Mouse (Mus musculus) neural tube, embryonic 13.5 days (tissue): Measurements from ENCODE around the gene Ttc28. TPM values are rescaled to one million over a fixed set of nuclear protein-coding genes. Genes with fewer than 3 reads are reported as not detected.

Source experiments
- ATAC-seq: fragments of 200-750 bp; cut with Nextera tagmentation; 2 replicates; pipeline ENCODE4 v1.8.0; 2017; ENCODE audit warnings: low read depth, mild to moderate bottlenecking, moderate TSS enrichment, moderate library complexity
- H3K27ac ChIP-seq: fragments of 300-500 bp; sonication (generic); replicated peaks from 2 replicates; pipeline ENCODE4 v1.5.1; 2015; ENCODE audit warnings: moderate library complexity, mild to moderate bottlenecking, inconsistent platforms
- H3K27me3 ChIP-seq: fragments of 300-500 bp; sonication (generic); 2 replicates; pipeline ENCODE4 v1.6.1; 2015; ENCODE audit warnings: mild to moderate bottlenecking, inconsistent platforms
- H3K36me3 ChIP-seq: fragments of 300-500 bp; sonication (generic); 2 replicates; pipeline ENCODE4 v1.6.1; 2015; ENCODE audit warnings: mild to moderate bottlenecking, inconsistent platforms
- H3K4me1 ChIP-seq: fragments of 300-500 bp; sonication (generic); replicated peaks from 2 replicates; pipeline ENCODE4 v1.6.1; 2015; ENCODE audit warnings: inconsistent platforms
- H3K4me2 ChIP-seq: fragments of 300-500 bp; sonication (generic); 2 replicates; pipeline ENCODE4 v1.6.1; 2015; ENCODE audit warnings: inconsistent platforms, mild to moderate bottlenecking, moderate library complexity
- H3K4me3 ChIP-seq: fragments of 300-500 bp; sonication (generic); 2 replicates; pipeline ENCODE4 v1.5.1; 2015; ENCODE audit warnings: mild to moderate bottlenecking, inconsistent platforms
- H3K9ac ChIP-seq: fragments of 300-500 bp; sonication (generic); 2 replicates; pipeline ENCODE4 v1.6.1; 2015; ENCODE audit warnings: moderate library complexity, mild to moderate bottlenecking, inconsistent platforms
- H3K9me3 ChIP-seq: fragments of 300-500 bp; sonication (generic); 2 replicates; pipeline ENCODE4 v1.6.1; 2016; ENCODE audit warnings: inconsistent platforms
- WGBS: fragments of 180-500 bp; shearing (Covaris S2); methylation state at CpG from one replicate; pipeline ENCODE4 v1.1.7; 2015; 5-methylcytosine and 5-hydroxymethylcytosine counted together
- polyA plus RNA-seq: library from polyadenylated mRNA; unstranded; fragments of >200 nt; fragmentation: Nextera tagmentation; extraction: Ambion mirVana; gene quantifications from 2 replicates; pipeline ENCODE4 v1.2.1, GENCODE M21; 2015

Gene Ttc28
- polyA plus RNA-seq, 1 experiment from 2014 or later = 18.7 TPM

GRCm38 (mm10) chr5:111170383-111170782 is 290.8 kb downstream of the Ttc28 start:
- Histone ChIP-seq H3K4me3 (no peak overlapping the region), H3K4me2 (no peak overlapping the region), H3K27ac (no peak overlapping the region)

DNA sequence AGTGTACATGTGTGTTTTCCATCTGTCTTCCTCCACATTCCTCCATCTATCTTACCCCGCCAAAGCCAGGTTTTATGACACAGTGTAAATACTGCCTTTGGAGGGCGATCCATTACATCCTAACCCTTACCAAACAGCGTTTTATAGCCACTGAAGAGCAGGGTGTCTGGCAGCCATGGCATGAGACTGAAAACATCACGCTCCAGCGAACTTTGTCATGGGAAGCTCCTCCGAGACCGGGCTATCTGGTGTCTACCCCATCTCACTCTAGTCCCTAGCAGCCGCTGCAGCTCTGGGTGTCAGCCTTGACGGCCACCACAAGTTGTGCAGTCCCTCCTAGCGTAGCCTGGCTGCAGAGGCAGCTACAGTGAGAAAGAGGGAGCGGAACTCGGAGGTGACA is 295.8 kb downstream of the Ttc28 start:
- no peaks in the 10 kb centered on the region for H3K36me3 ChIP-seq
- 30% methylated on average over 12 of the region's 12 CpGs for WGBS
- no peak overlapping the region for H3K4me3 ChIP-seq
- H3K9me3 ChIP-seq = no peaks in the 10 kb centered on the region
- no peak overlapping the region for H3K9ac ChIP-seq
- H3K4me1 ChIP-seq = peaks cover 70% of the 10 kb centered on the region
- H3K27me3 ChIP-seq = peaks cover 7% of the 10 kb centered on the region; the same call in 1 of the 2 replicates
- H3K4me2 ChIP-seq = peak overlapping the region; percentile 23
- peak; percentile 37; the same call in 1 of the 2 replicates for ATAC-seq
- H3K27ac ChIP-seq = peak overlapping the region; percentile 83

More at GRCm38 (mm10) chr5:111170383-111170782, 290.8 kb downstream of the Ttc28 start:
- ATAC-seq = no peak
- no peak overlapping the region for H3K9ac ChIP-seq
- H3K27me3 ChIP-seq = peaks cover 10% of the 10 kb centered on the region; the same call in 1 of the 2 replicates
- H3K9me3 ChIP-seq = no peaks in the 10 kb centered on the region
- 23% methylated on average over 9 of the region's 9 CpGs for WGBS
- no peaks in the 10 kb centered on the region for H3K36me3 ChIP-seq
- H3K4me1 ChIP-seq = peaks cover 45% of the 10 kb centered on the region

DNA sequence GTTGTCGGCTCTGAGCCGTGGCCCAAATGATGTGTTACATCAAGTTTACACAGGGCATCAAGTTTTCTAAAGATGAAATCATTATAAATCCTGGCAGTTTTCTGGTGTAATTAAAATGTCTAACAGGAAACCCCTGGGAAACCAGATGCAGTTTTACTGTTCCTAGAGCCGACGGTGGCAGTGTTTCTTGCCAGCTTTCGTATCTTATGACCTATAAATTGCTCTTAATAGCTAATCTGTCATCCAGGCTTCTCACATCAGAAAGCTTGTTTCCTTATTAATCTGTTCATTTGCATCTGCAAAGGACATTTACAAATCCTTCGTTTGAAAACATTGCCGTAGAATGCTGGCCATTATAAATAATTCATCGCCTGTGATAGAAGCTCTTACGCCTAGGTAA is 296.2 kb downstream of the Ttc28 start:
- H3K4me1 ChIP-seq = peaks cover 70% of the 10 kb centered on the region
- peaks cover 7% of the 10 kb centered on the region; the same call in 1 of the 2 replicates for H3K27me3 ChIP-seq
- peak overlapping the region; percentile 23 for H3K4me2 ChIP-seq
- no peak overlapping the region for H3K9ac ChIP-seq
- peak overlapping the region; percentile 83 for H3K27ac ChIP-seq
- 28% methylated on average over 9 of the region's 9 CpGs for WGBS
- no peak overlapping the region for H3K4me3 ChIP-seq
- no peaks in the 10 kb centered on the region for H3K9me3 ChIP-seq
- no peak for ATAC-seq
- no peaks in the 10 kb centered on the region for H3K36me3 ChIP-seq

- 0 out of 2 replicates have a peak overlapping the region, but pooled peaks have one; percentile 38 for H3K9ac ChIP-seq
- 83% methylated on average over 13 of the region's 13 CpGs for WGBS
- no peak for ATAC-seq
Measured at GRCm38 (mm10) chr5:111176441-111176840, 296.8 kb downstream of the Ttc28 start.

DNA sequence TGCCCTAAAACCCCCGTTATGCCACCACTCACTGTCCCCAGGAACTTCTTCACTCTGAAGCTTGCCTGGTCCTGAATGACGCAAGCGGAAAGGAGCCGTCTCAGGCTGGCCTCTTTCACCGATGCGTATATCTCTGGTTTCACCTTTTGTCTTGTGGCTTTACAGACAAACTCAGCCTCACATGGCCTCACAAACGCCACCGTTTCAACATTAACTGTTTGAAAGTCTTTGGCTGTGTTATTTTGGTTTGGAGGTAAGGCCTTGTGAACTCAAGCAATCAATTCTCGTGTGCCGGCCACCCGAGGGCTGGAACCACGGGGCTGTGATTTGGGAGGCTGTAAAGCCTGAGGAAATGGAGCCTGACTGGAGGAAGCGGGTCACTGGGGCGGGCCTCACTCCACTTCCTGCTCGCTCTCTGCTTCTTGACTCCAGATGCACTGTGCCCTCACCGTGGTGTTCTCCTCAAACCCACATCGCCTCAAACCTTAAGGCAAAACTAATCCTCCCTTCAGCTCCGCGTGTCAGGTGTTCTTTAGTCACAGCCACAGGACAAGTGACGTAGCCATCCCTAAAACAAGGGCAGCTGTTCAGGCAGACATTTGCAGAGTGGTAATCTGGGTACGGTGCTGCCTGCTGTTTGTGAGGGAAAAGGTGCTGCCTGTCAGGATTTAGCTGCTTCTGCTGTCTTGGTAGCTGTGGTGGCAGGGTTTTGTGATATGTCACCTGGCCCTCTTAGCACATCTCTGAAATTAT is 298.9 kb downstream of the Ttc28 start:
- peak overlapping the region; percentile 92 for H3K27ac ChIP-seq
- H3K36me3 ChIP-seq = peaks cover 7% of the 10 kb centered on the region; the same call in 1 of the 2 replicates
- WGBS = 35% methylated on average over 21 of the region's 21 CpGs
- no peaks in the 10 kb centered on the region for H3K9me3 ChIP-seq
- no peak overlapping the region for H3K4me3 ChIP-seq
- no peaks in the 10 kb centered on the region for H3K27me3 ChIP-seq
- peaks cover 90% of the 10 kb centered on the region for H3K4me1 ChIP-seq
- 0 out of 2 replicates have a peak overlapping the region, but pooled peaks have one; percentile 0 for H3K4me2 ChIP-seq
- peak overlapping the region; percentile 53 for H3K9ac ChIP-seq
- ATAC-seq = no peak

More at GRCm38 (mm10) chr5:111176441-111176840, 296.8 kb downstream of the Ttc28 start:
- Histone ChIP-seq H3K4me3 (no peak overlapping the region), H3K4me1 (peaks cover 76% of the 10 kb centered on the region), H3K4me2 (no peak overlapping the region), H3K9me3 (no peaks in the 10 kb centered on the region), H3K27ac (peak overlapping the region; percentile 83), H3K27me3 (peaks cover 7% of the 10 kb centered on the region; the same call in 1 of the 2 replicates), H3K36me3 (no peaks in the 10 kb centered on the region)

GRCm38 (mm10) chr5:111179651-111180050 is 300.0 kb downstream of the Ttc28 start:
- ATAC-seq = no peak
- H3K36me3 ChIP-seq = peaks cover 15% of the 10 kb centered on the region; the same call in 1 of the 2 replicates
- H3K9me3 ChIP-seq = no peaks in the 10 kb centered on the region
- 33% methylated on average over 7 of the region's 7 CpGs for WGBS
- no peaks in the 10 kb centered on the region for H3K27me3 ChIP-seq
- H3K4me2 ChIP-seq = peak overlapping the region; percentile 15; the same call in 1 of the 2 replicates
- no peak overlapping the region for H3K4me3 ChIP-seq
- H3K27ac ChIP-seq = peak overlapping the region; percentile 92
- H3K9ac ChIP-seq = peak overlapping the region; percentile 55
- peaks cover 86% of the 10 kb centered on the region for H3K4me1 ChIP-seq

DNA sequence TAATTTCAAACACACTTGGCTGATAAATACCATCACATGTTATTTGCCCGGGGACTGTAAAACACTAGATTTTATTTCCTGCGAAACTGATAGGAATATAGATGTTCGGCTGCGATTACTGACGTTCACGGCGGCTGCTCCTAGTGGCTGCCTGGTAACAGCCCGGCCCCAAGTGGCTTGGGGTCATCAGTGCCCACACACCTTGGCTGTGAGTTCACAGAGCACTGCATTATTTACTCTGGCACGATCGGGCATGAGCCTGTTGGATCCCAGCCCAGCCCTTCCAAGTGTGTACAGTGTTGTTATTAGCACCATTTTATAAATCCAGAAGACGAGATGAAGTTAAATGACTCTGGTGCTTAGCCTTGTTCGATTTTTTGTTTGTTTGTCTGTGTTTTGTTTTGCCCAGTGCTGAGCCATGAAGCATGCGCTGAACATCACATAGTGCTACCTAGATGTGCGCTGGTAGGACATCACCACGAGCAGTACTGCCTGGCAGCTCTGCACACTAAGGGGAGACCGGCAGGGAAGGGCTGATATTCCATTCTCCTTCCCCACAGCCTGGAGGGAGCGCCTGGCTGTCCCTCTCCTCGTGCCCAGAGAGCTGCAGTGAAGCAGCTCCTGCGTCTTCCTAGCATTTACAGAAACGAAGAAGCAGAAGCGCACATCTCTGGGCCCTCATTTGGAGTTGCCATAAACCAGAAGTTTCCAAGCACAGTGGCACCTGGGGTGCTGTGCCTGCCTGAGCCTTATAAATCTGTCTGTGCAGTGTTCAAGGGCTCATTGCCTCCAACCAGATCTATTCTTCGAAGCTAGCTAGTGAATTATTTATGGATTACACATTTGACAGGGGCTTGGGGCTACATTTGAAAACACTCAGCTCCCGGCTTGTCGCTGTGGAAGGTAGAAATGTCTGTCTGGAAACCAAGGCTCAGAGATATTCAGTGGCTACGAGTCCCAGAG is 300.8 kb downstream of the Ttc28 start:
- H3K4me2 ChIP-seq = peak overlapping the region; percentile 15; the same call in 1 of the 2 replicates
- H3K9ac ChIP-seq = peak overlapping the region; percentile 53
- peaks cover 15% of the 10 kb centered on the region; the same call in 1 of the 2 replicates for H3K36me3 ChIP-seq
- WGBS = 30% methylated on average over 25 of the region's 25 CpGs
- no peak overlapping the region for H3K4me3 ChIP-seq
- H3K27ac ChIP-seq = peak overlapping the region; percentile 92
- no peaks in the 10 kb centered on the region for H3K27me3 ChIP-seq
- peaks cover 79% of the 10 kb centered on the region for H3K4me1 ChIP-seq
- H3K9me3 ChIP-seq = no peaks in the 10 kb centered on the region
- ATAC-seq = peak; percentile 52; the same call in 1 of the 2 replicates

DNA sequence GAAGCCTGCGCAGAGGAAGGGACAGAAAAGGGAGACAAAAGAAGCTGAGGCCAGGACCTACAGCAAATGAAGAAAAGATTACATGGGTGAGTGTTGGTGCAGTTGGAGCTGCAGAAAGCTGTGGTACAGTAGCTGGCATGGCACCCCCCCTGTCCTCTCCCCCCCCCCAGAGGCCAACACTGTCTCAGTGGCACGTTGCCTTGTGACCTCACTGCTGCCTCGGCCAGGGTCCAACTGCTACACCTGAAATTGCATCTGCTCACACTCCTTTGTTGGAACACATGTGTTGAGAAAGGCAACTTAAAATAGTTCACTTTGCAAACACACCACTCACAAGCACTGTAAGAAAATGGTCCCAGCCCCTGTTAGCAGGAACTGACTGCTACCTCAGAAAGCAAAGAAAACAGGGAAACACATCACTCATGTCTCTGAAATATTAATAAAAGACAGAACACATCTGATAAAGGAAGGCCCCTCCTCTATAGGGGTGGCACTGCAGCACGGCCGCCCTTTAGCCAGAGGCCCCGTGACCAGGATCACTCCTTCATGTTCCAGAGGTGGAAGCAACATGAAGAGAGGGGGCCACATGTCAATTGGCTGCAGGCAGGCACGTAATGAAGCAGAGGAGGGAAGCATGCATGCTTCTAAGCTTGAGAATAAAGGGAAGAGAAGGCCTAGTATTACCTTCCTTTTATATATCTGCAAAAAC is 301.8 kb downstream of the Ttc28 start:
- H3K9me3 ChIP-seq = no peaks in the 10 kb centered on the region
- H3K4me3 ChIP-seq = no peak overlapping the region
- peaks cover 74% of the 10 kb centered on the region for H3K4me1 ChIP-seq
- H3K4me2 ChIP-seq = no peak overlapping the region
- peak overlapping the region; percentile 92 for H3K27ac ChIP-seq
- H3K36me3 ChIP-seq = peaks cover 15% of the 10 kb centered on the region; the same call in 1 of the 2 replicates
- H3K27me3 ChIP-seq = no peaks in the 10 kb centered on the region
- peak overlapping the region; percentile 53 for H3K9ac ChIP-seq
- 63% methylated on average over 7 of the region's 7 CpGs for WGBS
- ATAC-seq = no peak

DNA sequence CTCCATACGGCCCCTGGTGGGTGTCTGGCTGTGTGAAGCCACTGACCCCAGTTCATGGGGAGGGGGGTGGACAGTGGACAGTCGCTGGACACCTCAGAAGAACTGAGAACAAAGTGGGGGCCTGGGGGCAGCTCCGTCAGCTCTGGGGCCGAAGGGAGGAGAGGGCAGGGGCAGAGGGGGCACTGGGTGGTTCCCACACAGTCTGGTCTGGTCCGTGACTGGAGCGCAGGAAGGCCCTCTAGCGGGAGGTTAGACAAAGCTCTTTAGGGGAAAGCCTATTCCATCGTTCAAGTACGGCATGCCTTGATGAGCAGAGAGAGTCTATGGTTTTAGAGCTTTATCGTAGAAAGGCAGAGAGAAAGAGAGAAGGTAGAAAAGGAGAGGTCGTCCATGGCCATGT is 307.0 kb downstream of the Ttc28 start:
- 41% methylated on average over 11 of the region's 11 CpGs for WGBS
- ATAC-seq = no peak

GRCm38 (mm10) chr5:111191972-111192371 is 312.4 kb downstream of the Ttc28 start:
- Histone ChIP-seq H3K27ac (no peak overlapping the region), H3K36me3 (no peaks in the 10 kb centered on the region), H3K27me3 (peaks cover 5% of the 10 kb centered on the region), H3K4me1 (peaks cover 60% of the 10 kb centered on the region), H3K9me3 (no peaks in the 10 kb centered on the region), H3K4me3 (no peak overlapping the region), H3K9ac (no peak overlapping the region), H3K4me2 (no peak overlapping the region)
- 88% methylated on average over 9 of the region's 9 CpGs for WGBS
- no peak for ATAC-seq

More for the DNA sequence above, 307.0 kb downstream of the Ttc28 start:
- H3K36me3 ChIP-seq = peaks cover 15% of the 10 kb centered on the region; the same call in 1 of the 2 replicates
- H3K4me3 ChIP-seq = no peak overlapping the region
- peaks cover 48% of the 10 kb centered on the region for H3K4me1 ChIP-seq
- H3K4me2 ChIP-seq = no peak overlapping the region
- no peaks in the 10 kb centered on the region for H3K9me3 ChIP-seq
- H3K27ac ChIP-seq = no peak overlapping the region
- no peak overlapping the region for H3K9ac ChIP-seq
- no peaks in the 10 kb centered on the region for H3K27me3 ChIP-seq

- Histone ChIP-seq H3K4me2 (no peak overlapping the region), H3K36me3 (no peaks in the 10 kb centered on the region), H3K9ac (peak overlapping the region; percentile 53), H3K4me1 (peaks cover 79% of the 10 kb centered on the region), H3K27me3 (peaks cover 5% of the 10 kb centered on the region), H3K9me3 (no peaks in the 10 kb centered on the region), H3K4me3 (no peak overlapping the region), H3K27ac (peak overlapping the region; percentile 79)
- WGBS = 31% methylated on average over 2 of the region's 2 CpGs
- peak; percentile 24; the same call in 1 of the 2 replicates for ATAC-seq
Measured at GRCm38 (mm10) chr5:111194829-111195228, 315.2 kb downstream of the Ttc28 start.
